In genomic region chr4:4948956-4949355, GRCm38 (mm10) we compare ENCODE assay signal across 14 mouse cellular contexts.
A peak's percentile ranks its signal among the peaks of the same experiment; 100 is the strongest.
DNase-seq lines count a peak whose midpoint lies in the region; ATAC-seq and TF ChIP-seq lines count a peak whose summit lies in the region.
"Had no signal": no experiment of that assay in that cellular context is flagged by ENCODE, and none has a peak within 500 bp of the region (broad histone marks: within the 10 kb centered on the region; RNA-seq: fewer than 3 reads in every experiment).

No protein-coding gene starts in this region.

- no peaks in the 10 kb centered on the region for H3K9me3 ChIP-seq in forebrain, embryonic 14.5 days (replicated peaks; ENCODE audit: control insufficient read depth, low read length)
- H3K9me3 ChIP-seq in forebrain, embryonic 12.5 days: no peaks in the 10 kb centered on the region
- H3K9me3 ChIP-seq in midbrain, postnatal 0 days (ENCODE audit: low read length): no peaks in the 10 kb centered on the region
- no peaks in the 10 kb centered on the region for H3K9me3 ChIP-seq in midbrain, embryonic 16.5 days (replicated peaks; ENCODE audit: control insufficient read depth, low read length, poor library complexity, severe bottlenecking)
- H3K9me3 ChIP-seq: hindbrain, embryonic 10.5 days had no signal

- H3K4me1 ChIP-seq in forebrain, embryonic 14.5 days (ENCODE audit: control insufficient read depth, insufficient read depth, low read length): no peaks in the 10 kb centered on the region
- no peaks in the 10 kb centered on the region for H3K4me1 ChIP-seq in forebrain, embryonic 12.5 days
- no peaks in the 10 kb centered on the region for H3K4me1 ChIP-seq in midbrain, postnatal 0 days (ENCODE audit: insufficient read depth, low read length)
- no peaks in the 10 kb centered on the region for H3K4me1 ChIP-seq in midbrain, embryonic 16.5 days (ENCODE audit: control insufficient read depth, insufficient read depth, low read length)
- H3K4me1 ChIP-seq: hindbrain, embryonic 10.5 days had no signal

- no peak overlapping the region for H3K4me3 ChIP-seq in forebrain, embryonic 14.5 days (ENCODE audit: low read depth, low read length)
- no peak overlapping the region for H3K4me3 ChIP-seq in forebrain, embryonic 12.5 days (replicated peaks)
- H3K4me3 ChIP-seq in midbrain, postnatal 0 days (ENCODE audit: low read depth, low read length): no peak overlapping the region
- H3K4me3 ChIP-seq in midbrain, embryonic 16.5 days (ENCODE audit: low read depth, low read length): no peak overlapping the region
- H3K4me3 ChIP-seq: hindbrain, embryonic 10.5 days; myocyte had no signal

- no peak for TF ChIP-seq CTCF in midbrain, postnatal 0 days (IDR thresholded peaks at IDR 0.05)

- no peak overlapping the region for H3K27ac ChIP-seq in forebrain, embryonic 14.5 days (ENCODE audit: low read depth, low read length)
- H3K27ac ChIP-seq in forebrain, embryonic 12.5 days: no peak overlapping the region
- H3K27ac ChIP-seq in midbrain, postnatal 0 days (ENCODE audit: low read depth, low read length): no peak overlapping the region
- no peak overlapping the region for H3K27ac ChIP-seq in midbrain, embryonic 16.5 days (ENCODE audit: low read length)
- H3K27ac ChIP-seq: hindbrain, embryonic 10.5 days had no signal

- no peak overlapping the region for H3K4me2 ChIP-seq in forebrain, embryonic 14.5 days (ENCODE audit: low read length)
- H3K4me2 ChIP-seq in forebrain, embryonic 12.5 days: no peak overlapping the region
- H3K4me2 ChIP-seq in midbrain, postnatal 0 days (ENCODE audit: low read depth, low read length, poor library complexity, severe bottlenecking): no peak overlapping the region
- H3K4me2 ChIP-seq in midbrain, embryonic 16.5 days (ENCODE audit: low read length): no peak overlapping the region

- peak; percentile 50; the same call in 1 of the 2 replicates for ATAC-seq in forebrain, embryonic 14.5 days
- no peak for ATAC-seq in forebrain, embryonic 12.5 days (ENCODE audit: low FRiP score)
- no peak for ATAC-seq in midbrain, postnatal 0 days (ENCODE audit: low FRiP score)
- no peak for ATAC-seq in midbrain, embryonic 16.5 days
- ATAC-seq in frontal cortex, adult (ENCODE audit: low TSS enrichment): peak; percentile 93
- ATAC-seq: intestine, embryonic 16.5 days; liver, postnatal 0 days had no signal

- H3K9ac ChIP-seq in forebrain, embryonic 14.5 days (ENCODE audit: low read length): no peak overlapping the region
- no peak overlapping the region for H3K9ac ChIP-seq in forebrain, embryonic 12.5 days
- H3K9ac ChIP-seq in midbrain, postnatal 0 days (replicated peaks; ENCODE audit: low read length, poor library complexity, severe bottlenecking): no peak overlapping the region
- no peak overlapping the region for H3K9ac ChIP-seq in midbrain, embryonic 16.5 days (ENCODE audit: low read depth, low read length)
- H3K9ac ChIP-seq: liver, postnatal 0 days had no signal

- DNase-seq in forebrain, embryonic 14.5 days (ENCODE audit: low spot score): peak; percentile 41
- peak; percentile 4 for DNase-seq in midbrain, postnatal 0 days (ENCODE audit: low spot score)
- peak; percentile 48 for DNase-seq in telencephalon, adult 2 months (ENCODE audit: low read depth, low spot score)
- no peak for DNase-seq in cerebellum, postnatal 36 days
- no peak for DNase-seq in urinary bladder, postnatal 10 days (ENCODE audit: low spot score)
- DNase-seq: cerebellum, adult 11-12 months; liver, postnatal 0 days; thymus, postnatal 14 days had no signal

- H3K27me3 ChIP-seq in forebrain, embryonic 14.5 days (replicated peaks; ENCODE audit: control insufficient read depth, insufficient read depth, low read length): no peaks in the 10 kb centered on the region
- H3K27me3 ChIP-seq in forebrain, embryonic 12.5 days: no peaks in the 10 kb centered on the region
- no peaks in the 10 kb centered on the region for H3K27me3 ChIP-seq in midbrain, postnatal 0 days (ENCODE audit: insufficient read depth, low read length)
- H3K27me3 ChIP-seq in midbrain, embryonic 16.5 days (ENCODE audit: control insufficient read depth, insufficient read depth, low read depth, low read length): no peaks in the 10 kb centered on the region

- no peaks in the 10 kb centered on the region for H3K36me3 ChIP-seq in forebrain, embryonic 14.5 days (ENCODE audit: control insufficient read depth, insufficient read depth, low read length)
- no peaks in the 10 kb centered on the region for H3K36me3 ChIP-seq in forebrain, embryonic 12.5 days (replicated peaks)
- H3K36me3 ChIP-seq in midbrain, postnatal 0 days (ENCODE audit: insufficient read depth, low read length): no peaks in the 10 kb centered on the region
- no peaks in the 10 kb centered on the region for H3K36me3 ChIP-seq in midbrain, embryonic 16.5 days (ENCODE audit: control insufficient read depth, insufficient read depth, low read length)
- H3K36me3 ChIP-seq: hindbrain, embryonic 10.5 days had no signal

- WGBS in forebrain, embryonic 14.5 days: 59% methylated on average over 1 of the region's 1 CpGs
- WGBS in forebrain, embryonic 12.5 days: 67% methylated on average over 1 of the region's 1 CpGs
- WGBS in midbrain, postnatal 0 days: 34% methylated on average over 1 of the region's 1 CpGs
- WGBS in midbrain, embryonic 16.5 days: 56% methylated on average over 1 of the region's 1 CpGs

Comparison
In these comparisons a context has a peak if more than half of its experiments do, and no peak if none do; other contexts are left out.
1. ATAC-seq: peak in forebrain, embryonic 14.5 days (single experiment) and frontal cortex, adult (single experiment); none in forebrain, embryonic 12.5 days (single experiment), midbrain, postnatal 0 days (single experiment) and midbrain, embryonic 16.5 days (single experiment).
2. DNase-seq: peak in forebrain, embryonic 14.5 days (single experiment), midbrain, postnatal 0 days (single experiment) and telencephalon, adult 2 months (single experiment); none in cerebellum, postnatal 36 days (0 of 2) and urinary bladder, postnatal 10 days (single experiment).